Mouse (Mus musculus) midbrain, embryonic 14.5 days (tissue): ENCODE measurements around the gene Svop. TPM values are rescaled to one million over a fixed set of nuclear protein-coding genes. Genes with fewer than 3 reads are reported as not detected.

Source experiments
- ATAC-seq: fragments of 200-750 bp; cut with Nextera tagmentation; 2 replicates; pipeline ENCODE4 v1.8.0; 2017; ENCODE audit warnings: moderate number of reproducible peaks, moderate library complexity; ENCODE audit not compliant: low FRiP score, low TSS enrichment
- DNase-seq: peaks from one replicate; pipeline ENCODE4 v3.0.0-alpha.2; 2015
- H3K27ac ChIP-seq: fragments of 300-500 bp; sonication (generic); replicated peaks from 2 replicates; pipeline ENCODE4 v1.5.1; 2014; ENCODE audit warnings: mild to moderate bottlenecking, low read depth, low read length, moderate library complexity
- H3K27me3 ChIP-seq: fragments of 300-500 bp; sonication (generic); 2 replicates; pipeline ENCODE4 v1.6.1; 2014; ENCODE audit warnings: low read length, control low read depth, mixed read lengths; ENCODE audit not compliant: control insufficient read depth, insufficient read depth
- H3K36me3 ChIP-seq: fragments of 300-500 bp; sonication (generic); 2 replicates; pipeline ENCODE4 v1.6.1; 2014; ENCODE audit warnings: low read length, control low read depth; ENCODE audit not compliant: control insufficient read depth, insufficient read depth
- H3K4me1 ChIP-seq: fragments of 300-500 bp; sonication (generic); 2 replicates; pipeline ENCODE4 v1.6.1; 2014; ENCODE audit warnings: mild to moderate bottlenecking, antibody characterized with exemption, low read length, control low read depth; ENCODE audit not compliant: control insufficient read depth, insufficient read depth
- H3K4me2 ChIP-seq: fragments of 300-500 bp; sonication (generic); 2 replicates; pipeline ENCODE4 v1.6.1; 2014; ENCODE audit warnings: mild to moderate bottlenecking, low read length, moderate library complexity
- H3K4me3 ChIP-seq: fragments of 300-500 bp; sonication (generic); replicated peaks from 2 replicates; pipeline ENCODE4 v1.5.1; 2014; ENCODE audit warnings: low read depth, low read length
- H3K9ac ChIP-seq: fragments of 300-500 bp; sonication (generic); replicated peaks from 2 replicates; pipeline ENCODE4 v1.6.1; 2014; ENCODE audit warnings: mild to moderate bottlenecking, low read length, moderate library complexity
- H3K9me3 ChIP-seq: fragments of 300-500 bp; sonication (generic); 2 replicates; pipeline ENCODE4 v1.6.1; 2016; ENCODE audit warnings: low read length, control low read depth, mixed read lengths; ENCODE audit not compliant: control insufficient read depth
- WGBS: fragments of 180-500 bp; shearing (Covaris S2); extraction: QIAGEN DNeasy Blood & Tissue Kit; methylation state at CpG from one replicate; pipeline ENCODE4 v1.1.7; 2014; 5-methylcytosine and 5-hydroxymethylcytosine counted together
- polyA plus RNA-seq: library from polyadenylated mRNA; unstranded; fragments of >200 nt; fragmentation: Nextera tagmentation; extraction: Ambion mirVana; gene quantifications from 2 replicates; pipeline ENCODE4 v1.2.1, GENCODE M21; 2014

The Svop gene
- polyA plus RNA-seq, 1 experiment from 2014 or later, result 88.8 TPM

DNA sequence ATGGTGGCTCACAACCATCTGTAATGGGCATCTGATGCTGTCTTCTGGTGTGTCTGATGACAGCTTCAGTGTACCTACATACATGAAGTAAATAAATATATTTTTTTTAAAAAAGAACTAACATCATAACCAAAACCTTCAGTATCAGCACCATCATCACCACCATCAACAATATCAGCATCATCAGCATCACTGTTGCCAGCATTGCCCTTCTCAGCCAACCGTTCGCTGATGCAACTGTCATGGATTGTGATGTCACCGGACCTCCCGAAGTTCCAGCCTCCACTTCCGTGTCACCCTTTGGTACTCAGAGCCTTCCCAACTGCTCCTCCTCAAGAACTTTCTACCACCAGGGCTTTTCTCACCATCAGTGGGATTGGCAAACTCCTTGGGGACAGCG, 26.2 kb downstream of the Svop start, which contains the start of gene Usp30:
Gene Usp30, plus strand, starts transcription at position 301 of the 400 bp plus-strand sequence.
- no peak within 1 kb of the TSS for H3K9ac ChIP-seq
- no peak within 1 kb of the TSS for H3K4me3 ChIP-seq
- no peak within 1 kb of the TSS for H3K4me2 ChIP-seq
- 94% methylated on average over 6 of the region's 6 CpGs for WGBS
- peaks cover 25% of the 10 kb centered on the region for H3K36me3 ChIP-seq
- no peaks in the 10 kb centered on the region for H3K9me3 ChIP-seq
- no peak for DNase-seq
- no peak for ATAC-seq
- H3K27ac ChIP-seq, result no peak within 1 kb of the TSS
- no peaks in the 10 kb centered on the region for H3K27me3 ChIP-seq
- no peaks in the 10 kb centered on the region for H3K4me1 ChIP-seq

DNA sequence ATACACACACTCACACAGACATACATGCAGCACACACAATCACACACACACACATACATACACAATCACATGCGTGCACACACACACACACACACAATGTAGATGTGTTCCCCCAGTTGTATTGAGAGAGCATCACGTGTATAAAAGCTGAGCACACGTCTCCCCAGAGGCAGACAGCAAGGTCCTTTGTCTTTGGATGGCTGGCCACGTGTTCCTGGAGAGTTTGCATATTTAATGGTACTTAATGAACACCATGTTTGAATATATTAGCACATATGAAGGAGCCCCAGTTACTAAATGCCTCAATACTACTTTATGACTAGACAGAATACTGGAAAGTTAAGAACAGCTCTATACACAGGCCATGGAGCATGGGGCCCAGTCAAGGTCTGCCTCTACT, 27.4 kb downstream of the Svop start:
- peaks cover 34% of the 10 kb centered on the region for H3K36me3 ChIP-seq
- ATAC-seq (no peak), DNase-seq (no peak)
- WGBS, result 45% methylated on average over 4 of the region's 4 CpGs
- no peaks in the 10 kb centered on the region for H3K4me1 ChIP-seq
- H3K27ac ChIP-seq, result no peak overlapping the region
- no peak overlapping the region for H3K4me2 ChIP-seq
- H3K9me3 ChIP-seq, result no peaks in the 10 kb centered on the region
- H3K9ac ChIP-seq, result no peak overlapping the region
- no peak overlapping the region for H3K4me3 ChIP-seq
- no peaks in the 10 kb centered on the region for H3K27me3 ChIP-seq

DNA sequence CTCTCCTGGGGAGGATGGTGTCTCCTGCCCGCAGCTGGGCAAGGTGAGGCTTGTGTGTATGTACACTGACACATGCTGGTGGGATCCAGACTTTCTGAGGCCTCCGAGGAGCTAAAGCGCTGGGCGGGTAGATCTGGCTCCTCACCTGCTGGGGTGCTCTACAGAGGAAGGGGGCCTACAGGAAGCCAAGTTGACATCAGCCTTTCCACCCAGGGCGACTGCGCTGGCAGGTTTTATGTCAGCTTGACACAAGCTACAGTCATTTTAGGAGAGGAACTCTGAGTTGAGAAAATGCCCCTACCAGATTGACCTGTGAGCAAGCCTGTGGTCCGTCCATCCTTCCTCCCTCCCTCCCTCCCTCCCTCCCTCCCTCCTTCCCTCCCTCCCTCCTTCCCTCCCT, 29.7 kb downstream of the Svop start:
- H3K4me2 ChIP-seq, result no peak overlapping the region
- ATAC-seq (no peak), DNase-seq (no peak)
- H3K36me3 ChIP-seq, result peaks cover 45% of the 10 kb centered on the region
- no peak overlapping the region for H3K27ac ChIP-seq
- H3K4me1 ChIP-seq, result no peaks in the 10 kb centered on the region
- H3K27me3 ChIP-seq, result no peaks in the 10 kb centered on the region
- WGBS, result 65% methylated on average over 7 of the region's 7 CpGs
- H3K4me3 ChIP-seq, result no peak overlapping the region
- H3K9ac ChIP-seq, result no peak overlapping the region
- no peaks in the 10 kb centered on the region for H3K9me3 ChIP-seq

DNA sequence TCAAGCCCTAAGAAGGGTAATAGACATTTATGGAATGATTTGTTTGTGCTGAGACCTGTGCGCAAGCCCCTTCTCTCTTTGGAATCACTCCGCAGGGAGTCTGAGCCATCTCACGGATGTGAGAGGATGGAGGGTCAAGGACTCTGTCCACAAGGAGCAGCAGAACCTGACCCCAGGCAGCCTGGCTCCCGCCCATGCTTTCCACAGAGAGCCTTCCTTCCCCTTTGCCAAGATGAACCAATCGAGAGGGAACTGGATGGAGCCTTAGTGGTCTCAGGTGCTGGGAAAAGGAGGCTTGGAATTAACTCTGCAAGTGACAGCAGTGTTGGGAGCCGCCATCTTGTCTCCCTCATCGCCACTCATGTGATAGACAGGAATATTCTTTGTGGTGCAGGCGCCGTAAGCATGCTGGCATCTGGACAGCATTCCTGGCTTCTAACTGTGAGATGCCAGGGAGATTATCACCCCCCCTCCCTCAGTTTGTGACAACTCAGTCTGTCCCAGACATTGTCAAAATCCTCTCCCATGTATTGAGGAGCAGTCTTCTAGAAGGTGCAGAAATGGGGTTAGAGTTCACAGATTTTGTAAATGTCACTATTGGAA, 34.1 kb downstream of the Svop start:
- H3K27me3 ChIP-seq, result no peaks in the 10 kb centered on the region
- WGBS, result 74% methylated on average over 9 of the region's 9 CpGs
- no peaks in the 10 kb centered on the region for H3K4me1 ChIP-seq
- H3K4me2 ChIP-seq, result no peak overlapping the region
- ATAC-seq (no peak), DNase-seq (no peak)
- H3K36me3 ChIP-seq, result peaks cover 44% of the 10 kb centered on the region
- H3K9ac ChIP-seq, result no peak overlapping the region
- H3K4me3 ChIP-seq, result no peak overlapping the region
- no peaks in the 10 kb centered on the region for H3K9me3 ChIP-seq
- no peak overlapping the region for H3K27ac ChIP-seq

DNA sequence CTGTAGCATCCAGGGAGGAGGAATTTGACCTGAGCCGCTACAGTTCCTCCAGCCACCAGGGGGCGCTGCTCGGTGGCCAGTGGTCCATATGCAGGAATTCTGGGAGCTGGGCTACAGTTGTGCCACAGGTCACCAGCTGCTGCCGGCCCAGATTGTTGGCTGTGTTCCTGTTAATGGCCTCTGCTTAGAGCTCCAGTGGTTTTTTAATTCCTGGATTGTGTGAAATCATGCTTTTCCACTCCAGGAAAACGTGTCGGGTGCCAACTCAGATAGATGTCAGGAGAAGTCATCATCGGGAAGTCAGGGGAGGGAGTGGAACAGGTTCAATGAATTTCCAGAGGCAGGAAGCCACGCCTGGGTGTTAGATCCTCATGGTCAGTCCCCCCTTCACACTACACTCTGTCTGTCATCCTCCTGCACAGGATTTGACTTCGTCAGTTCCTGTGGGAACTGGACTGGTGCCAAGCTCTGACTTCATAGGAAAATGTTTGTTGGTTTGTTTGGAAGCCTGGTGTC, 39.1 kb downstream of the Svop start:
- Histone ChIP-seq H3K4me3 (no peak overlapping the region), H3K4me1 (no peaks in the 10 kb centered on the region), H3K27ac (no peak overlapping the region), H3K27me3 (no peaks in the 10 kb centered on the region), H3K9ac (no peak overlapping the region), H3K36me3 (peaks cover 38% of the 10 kb centered on the region), H3K9me3 (no peaks in the 10 kb centered on the region), H3K4me2 (peak overlapping the region; percentile 15; the same call in 1 of the 2 replicates)
- WGBS, result 32% methylated on average over 9 of the region's 9 CpGs
- ATAC-seq, result no peak
- DNase-seq, result peak; percentile 81

DNA sequence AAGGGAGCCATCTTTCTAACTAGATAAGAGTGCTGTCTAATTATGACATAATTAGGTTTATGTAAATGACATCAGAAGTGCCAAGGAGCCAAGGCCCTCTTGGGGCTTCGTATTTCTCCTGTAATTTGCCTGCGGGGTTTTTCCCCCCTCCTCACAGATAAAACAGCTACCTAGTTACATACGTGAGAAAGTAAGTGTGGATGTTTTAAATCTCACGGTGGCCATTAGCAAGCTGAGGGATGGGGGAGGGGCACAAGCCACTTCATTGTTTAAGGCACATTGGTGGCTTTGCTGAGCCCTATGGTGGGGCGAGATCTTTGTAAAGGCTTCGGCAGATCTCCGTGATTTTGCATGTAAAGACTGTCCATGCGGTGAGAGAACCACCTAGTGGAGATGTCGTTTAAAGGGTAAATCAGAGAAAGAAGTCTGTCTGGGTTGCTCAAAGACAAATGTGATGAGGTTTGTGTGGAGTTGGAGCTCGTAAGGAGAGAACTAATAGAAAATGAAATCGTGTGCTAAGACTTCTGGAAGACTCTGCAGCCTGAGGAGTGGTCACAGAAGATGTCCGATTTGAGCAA, 42.5 kb downstream of the Svop start:
- no peaks in the 10 kb centered on the region for H3K27me3 ChIP-seq
- no peak overlapping the region for H3K27ac ChIP-seq
- no peak overlapping the region for H3K4me2 ChIP-seq
- 57% methylated on average over 12 of the region's 12 CpGs for WGBS
- ATAC-seq (no peak), DNase-seq (peak; percentile 34)
- H3K4me3 ChIP-seq, result no peak overlapping the region
- no peak overlapping the region for H3K9ac ChIP-seq
- peaks cover 33% of the 10 kb centered on the region for H3K36me3 ChIP-seq
- H3K4me1 ChIP-seq, result no peaks in the 10 kb centered on the region
- H3K9me3 ChIP-seq, result no peaks in the 10 kb centered on the region

DNA sequence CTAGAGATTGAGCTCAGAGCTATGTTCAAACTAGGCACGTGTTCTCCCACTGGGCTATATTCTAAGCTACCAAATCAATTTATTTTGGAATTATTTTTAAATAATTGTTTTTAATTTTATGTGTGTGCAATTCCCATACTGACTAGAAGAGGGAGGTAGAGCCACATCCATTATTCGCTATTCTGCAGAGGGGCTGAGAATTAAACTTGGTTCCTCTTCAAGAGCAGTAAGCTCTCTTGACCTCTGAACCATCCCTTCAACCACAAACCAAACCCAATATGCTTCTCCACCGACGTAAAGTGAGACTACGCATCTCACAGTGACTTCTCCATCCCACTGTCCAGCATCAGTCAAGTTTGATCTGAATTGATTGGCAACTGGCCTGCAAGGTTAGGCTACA, 44.2 kb downstream of the Svop start:
- peaks cover 41% of the 10 kb centered on the region for H3K36me3 ChIP-seq
- H3K9ac ChIP-seq, result no peak overlapping the region
- H3K9me3 ChIP-seq, result no peaks in the 10 kb centered on the region
- H3K4me2 ChIP-seq, result no peak overlapping the region
- H3K27me3 ChIP-seq, result no peaks in the 10 kb centered on the region
- H3K4me1 ChIP-seq, result no peaks in the 10 kb centered on the region
- no peak overlapping the region for H3K4me3 ChIP-seq
- DNase-seq (no peak), ATAC-seq (no peak)
- 85% methylated on average over 5 of the region's 5 CpGs for WGBS
- H3K27ac ChIP-seq, result no peak overlapping the region

DNA sequence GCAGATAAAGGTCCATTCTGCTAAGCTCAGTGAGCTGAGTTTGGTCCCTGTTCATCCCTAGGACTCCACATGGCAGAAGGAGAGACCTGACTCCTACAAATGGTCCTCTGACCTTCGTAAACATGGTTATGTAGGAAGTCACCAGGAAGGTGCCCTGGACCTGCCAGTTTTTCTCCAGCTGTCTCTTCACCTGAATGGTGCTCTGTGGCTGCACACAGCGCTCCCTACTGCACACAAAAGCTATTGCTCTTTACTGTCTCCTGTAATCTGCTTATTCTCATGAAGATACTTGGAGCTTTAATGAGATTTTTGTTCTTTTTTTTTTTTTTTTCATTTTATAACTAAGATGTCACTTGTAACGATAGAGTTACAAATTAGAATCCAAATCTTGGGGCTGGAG, 44.8 kb downstream of the Svop start:
- Histone ChIP-seq H3K27me3 (no peaks in the 10 kb centered on the region), H3K4me3 (no peak overlapping the region), H3K4me1 (no peaks in the 10 kb centered on the region), H3K9ac (no peak overlapping the region), H3K36me3 (peaks cover 47% of the 10 kb centered on the region), H3K4me2 (no peak overlapping the region), H3K27ac (no peak overlapping the region), H3K9me3 (no peaks in the 10 kb centered on the region)
- 55% methylated on average over 3 of the region's 3 CpGs for WGBS
- ATAC-seq (no peak), DNase-seq (no peak)

DNA sequence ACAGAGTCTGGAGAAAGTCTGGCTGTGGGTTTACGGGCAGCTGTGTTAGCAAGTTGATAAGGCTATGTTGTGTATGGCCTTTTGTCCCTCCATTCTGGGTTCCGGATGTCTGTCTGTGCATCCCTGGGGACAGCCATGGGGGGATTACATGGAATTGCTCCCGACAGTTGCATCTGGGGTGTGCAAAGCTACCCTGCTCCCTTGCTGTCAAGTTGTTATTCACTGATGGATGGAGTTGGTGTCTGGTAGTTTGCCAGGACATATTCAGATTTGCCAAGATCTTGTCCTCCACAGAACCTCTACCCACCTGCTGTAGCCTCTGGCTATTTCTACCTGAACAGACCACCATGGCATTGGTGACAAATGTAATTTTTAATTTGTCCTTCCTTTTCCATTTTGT, 45.2 kb downstream of the Svop start:
- no peak overlapping the region for H3K4me2 ChIP-seq
- no peaks in the 10 kb centered on the region for H3K9me3 ChIP-seq
- no peak for DNase-seq
- H3K36me3 ChIP-seq, result peaks cover 47% of the 10 kb centered on the region
- 63% methylated on average over 3 of the region's 3 CpGs for WGBS
- no peak overlapping the region for H3K9ac ChIP-seq
- no peak overlapping the region for H3K27ac ChIP-seq
- no peaks in the 10 kb centered on the region for H3K27me3 ChIP-seq
- no peak overlapping the region for H3K4me3 ChIP-seq
- ATAC-seq, result no peak
- H3K4me1 ChIP-seq, result no peaks in the 10 kb centered on the region
